Mouse (Mus musculus) heart, postnatal 25 days (tissue): Measurements from ENCODE around the gene Nedd4. TPM values are rescaled to one million over a fixed set of nuclear protein-coding genes. Genes with fewer than 3 reads are reported as not detected.

Experiments
- DNase-seq: peaks from one replicate; pipeline ENCODE4 v3.0.0; 2022; ENCODE audit warnings: low spot score
- intact Hi-C: fragments of 180-260 bp; cut with DNase I; formaldehyde crosslinking; loops from one replicate; pipeline ENCODE4 v1.15.1; 2025
- total RNA-seq, 2 experiments: library from RNA; stranded (reverse); gene quantifications; 2 replicates each; pipeline ENCODE4 v1.2.3; 2021

The Nedd4 gene
- total RNA-seq, 2 experiments from 2014 or later: 337 to 377 TPM

DNA sequence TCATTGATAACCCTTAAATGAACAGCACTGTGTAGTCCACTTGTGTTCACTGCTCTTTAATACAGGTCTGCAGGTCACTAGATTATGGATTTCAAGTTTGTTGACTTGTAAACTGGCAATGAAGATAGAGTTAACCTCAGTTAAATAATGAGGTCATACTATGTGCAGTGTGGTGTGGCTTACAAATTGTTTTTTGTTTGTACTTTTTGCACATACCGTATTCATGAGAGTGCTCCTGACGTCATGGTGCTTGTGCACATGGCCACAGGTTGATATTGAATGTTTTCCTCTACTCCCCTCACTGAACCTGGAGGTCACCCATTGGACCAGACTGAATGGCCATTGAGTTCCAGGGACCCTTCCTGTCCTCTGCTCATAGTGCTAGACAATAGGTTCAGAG is 43.1 kb downstream of the Nedd4 start:
- intact Hi-C loops: no loop called here

DNA sequence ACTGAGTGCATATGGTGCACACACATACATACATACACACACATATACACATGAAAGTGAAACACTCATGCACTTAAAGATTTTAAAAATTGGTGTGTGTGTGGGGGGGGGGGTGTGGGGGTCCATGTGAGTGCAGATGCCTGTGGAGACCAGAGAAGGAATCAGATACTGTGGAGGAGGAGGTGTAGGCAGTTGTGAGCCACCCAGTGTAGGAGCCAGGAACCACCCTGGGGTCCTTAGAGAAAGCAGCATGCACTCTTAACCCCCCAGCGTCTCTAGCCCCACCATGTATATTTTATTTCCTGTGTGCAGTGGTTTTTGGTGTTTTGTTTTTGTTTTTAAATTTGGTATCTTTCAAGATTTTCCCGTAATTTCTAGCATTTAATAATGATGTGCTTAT is 45.9 kb downstream of the Nedd4 start:
- DNase-seq: no peak
- intact Hi-C loops: no loop called here

More for the DNA sequence above, 43.1 kb downstream of the Nedd4 start:
- no peak for DNase-seq

DNA sequence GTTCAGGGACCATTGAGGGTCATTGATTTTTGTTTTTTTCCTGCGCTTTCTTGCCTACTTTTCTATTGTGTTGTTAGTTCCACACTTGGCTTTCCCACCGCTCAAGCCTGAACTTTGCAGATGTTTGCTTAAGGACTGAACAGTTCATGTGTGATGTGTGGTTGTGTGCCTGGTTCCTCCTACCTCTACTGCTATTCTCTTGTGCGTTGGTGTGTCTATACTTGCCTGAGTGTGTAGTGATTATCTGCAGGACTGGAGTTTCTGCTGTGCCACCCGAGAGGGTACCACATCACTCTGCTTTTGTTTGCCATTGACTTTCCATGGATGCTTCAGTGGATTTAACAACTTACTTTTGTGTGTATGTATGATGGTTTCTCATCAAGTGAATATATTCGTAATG is 46.5 kb downstream of the Nedd4 start:
- no peak for DNase-seq
- intact Hi-C loops: no loop called here

DNA sequence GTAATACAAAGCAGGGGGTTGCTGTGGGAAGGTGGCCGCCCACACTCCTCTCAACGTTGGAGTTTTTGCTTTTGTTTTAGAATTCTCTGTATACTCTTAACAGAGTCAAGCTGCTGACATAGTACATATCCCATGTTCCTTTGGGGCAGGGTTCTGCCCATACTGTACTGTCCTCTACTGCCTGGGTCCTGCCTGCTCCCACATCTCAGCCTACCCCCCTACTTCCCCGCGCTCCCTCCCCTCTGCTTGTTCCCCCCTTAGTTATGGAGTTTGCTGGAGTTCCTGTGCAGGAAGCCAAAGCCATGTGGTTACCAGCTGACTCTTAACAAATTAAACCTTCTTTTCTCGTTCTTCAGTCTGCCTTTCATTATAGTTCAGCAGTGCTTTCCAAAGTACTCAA is 47.9 kb downstream of the Nedd4 start:
- DNase-seq: no peak
- intact Hi-C loops: no loop called here

DNA sequence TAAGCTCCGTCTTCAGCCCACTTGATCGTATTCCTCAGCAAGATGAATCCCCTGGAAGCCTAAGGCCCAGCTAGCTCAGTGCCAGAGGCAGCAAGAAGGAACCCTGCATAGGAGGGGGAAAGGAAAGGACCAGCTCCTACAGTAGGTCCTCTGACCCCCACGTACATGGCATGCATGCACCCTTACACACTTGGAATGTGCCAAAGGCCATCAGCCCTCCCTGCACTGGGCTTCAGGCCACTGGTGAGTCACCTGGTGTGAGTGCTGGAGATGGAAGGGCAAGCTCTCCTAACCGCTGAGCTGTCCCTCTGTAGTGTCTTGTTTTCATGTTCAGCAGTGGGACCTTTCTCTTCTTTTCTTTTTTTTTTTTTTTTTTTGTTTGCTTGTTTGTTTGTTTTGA is 52.8 kb downstream of the Nedd4 start:
- intact Hi-C loops: no loop called here
- peak; percentile 26 for DNase-seq

DNA sequence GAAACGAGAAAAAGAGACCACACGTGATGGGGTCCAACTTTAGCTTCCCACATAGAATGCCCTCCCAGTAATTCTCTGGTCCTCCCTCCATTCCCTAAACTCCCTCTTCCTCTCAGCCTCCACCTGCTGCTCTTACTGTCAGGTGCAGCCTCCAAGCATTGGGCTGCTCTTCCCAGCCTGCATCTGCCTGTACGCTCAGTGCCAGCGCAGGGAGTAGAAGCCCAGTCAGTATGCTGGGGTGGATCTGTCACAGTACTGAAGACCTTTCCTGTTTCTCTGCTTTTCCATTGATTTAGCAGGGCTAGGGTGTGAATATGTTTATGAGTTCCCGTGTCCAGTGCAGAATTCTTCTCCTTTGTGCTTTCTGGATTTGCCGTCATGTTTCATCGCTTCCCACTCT is 54.1 kb downstream of the Nedd4 start:
- intact Hi-C loops: no loop called here
- DNase-seq: no peak

DNA sequence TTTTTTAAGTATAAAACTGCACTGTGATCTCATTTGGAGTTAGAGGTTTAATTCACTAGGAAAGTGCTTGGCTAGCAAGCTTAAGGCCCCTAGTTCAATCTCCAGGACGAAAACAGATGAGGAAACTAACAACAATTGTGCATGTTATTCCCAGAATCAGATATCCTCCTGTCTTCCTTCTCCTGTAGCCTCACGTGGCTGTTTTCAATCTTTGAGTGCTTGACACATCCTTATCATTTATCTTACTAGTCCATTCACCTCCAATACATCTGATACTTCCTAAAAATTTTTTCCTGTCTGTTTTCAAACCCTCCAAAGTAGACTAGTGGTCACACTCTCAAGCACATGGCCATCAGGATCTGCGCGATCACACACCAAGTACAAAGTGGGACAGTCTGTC is 57.0 kb downstream of the Nedd4 start:
- intact Hi-C loops: no loop called here
- DNase-seq: no peak

DNA sequence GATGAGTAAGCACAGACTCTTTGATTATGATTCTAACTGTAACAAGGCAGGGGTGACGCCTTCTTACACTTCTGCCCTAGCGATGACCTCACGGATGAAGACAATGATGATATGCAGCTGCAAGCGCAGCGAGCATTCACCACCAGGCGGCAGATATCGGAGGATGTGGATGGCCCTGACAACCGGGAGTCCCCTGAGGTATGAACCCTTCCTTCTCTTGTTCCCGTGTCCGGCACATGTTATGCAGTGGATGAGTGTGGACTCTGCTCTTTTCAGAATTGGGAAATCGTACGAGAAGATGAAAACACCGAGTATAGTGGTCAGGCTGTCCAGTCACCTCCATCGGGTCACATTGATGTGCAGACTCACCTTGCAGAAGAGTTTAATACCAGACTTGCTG is 59.1 kb downstream of the Nedd4 start:
- intact Hi-C loops: no loop called here
- no peak for DNase-seq

DNA sequence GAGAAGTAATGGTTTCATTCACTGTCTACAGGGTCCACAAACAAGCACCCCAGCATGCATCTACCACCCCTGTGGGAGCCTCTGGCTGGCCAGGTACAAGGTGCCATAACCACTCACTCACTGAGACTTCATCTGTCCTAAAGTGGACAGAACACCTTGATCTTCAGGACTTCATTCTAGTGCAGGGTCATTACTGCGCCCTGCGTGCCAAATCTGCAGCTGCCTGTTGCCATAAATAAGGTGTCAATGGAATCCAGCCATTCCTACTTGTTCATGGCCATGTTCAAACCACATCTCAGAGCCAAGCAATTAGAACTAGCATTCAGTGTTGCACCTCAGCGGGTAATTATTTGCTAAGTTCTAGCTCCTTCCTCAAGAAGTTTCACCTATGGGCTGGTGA is 60.5 kb downstream of the Nedd4 start:
- intact Hi-C loops: no loop called here
- no peak for DNase-seq

DNA sequence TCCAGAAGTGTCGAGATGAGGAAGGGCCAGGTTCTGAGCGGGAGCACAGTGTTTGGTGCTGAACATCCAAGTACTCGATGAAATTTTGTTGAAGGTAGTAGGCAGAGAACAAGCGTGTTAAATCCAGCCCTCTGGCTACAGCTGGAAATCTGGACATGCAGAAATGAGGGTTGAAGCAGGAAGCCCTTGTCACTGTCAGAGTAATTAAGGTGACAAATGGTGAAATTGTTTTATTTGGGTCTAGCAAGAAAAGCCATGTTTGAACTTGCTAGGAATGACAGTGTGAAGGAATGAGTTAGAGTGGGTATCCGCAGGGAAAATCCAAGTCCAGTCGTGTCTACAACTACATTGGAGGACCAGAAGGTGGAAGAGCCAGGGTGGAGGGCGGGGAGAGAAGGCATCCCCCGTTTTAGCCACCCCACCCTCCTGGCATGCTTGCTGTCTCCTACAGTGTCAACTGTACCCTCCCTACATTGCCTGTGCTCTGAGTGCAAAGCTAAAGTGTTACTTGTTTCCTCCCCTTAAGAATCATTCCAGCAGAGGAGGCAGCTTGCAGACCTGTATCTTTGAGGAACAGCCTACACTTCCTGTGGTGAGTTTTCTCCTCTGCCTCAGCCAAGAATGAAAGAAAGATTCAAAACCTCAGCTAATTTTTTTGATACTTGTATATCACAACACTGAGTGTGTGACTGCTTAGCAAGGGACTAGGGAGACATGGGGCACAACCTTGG is 62.5 kb downstream of the Nedd4 start:
- no peak for DNase-seq
- intact Hi-C loops: no loop called here

DNA sequence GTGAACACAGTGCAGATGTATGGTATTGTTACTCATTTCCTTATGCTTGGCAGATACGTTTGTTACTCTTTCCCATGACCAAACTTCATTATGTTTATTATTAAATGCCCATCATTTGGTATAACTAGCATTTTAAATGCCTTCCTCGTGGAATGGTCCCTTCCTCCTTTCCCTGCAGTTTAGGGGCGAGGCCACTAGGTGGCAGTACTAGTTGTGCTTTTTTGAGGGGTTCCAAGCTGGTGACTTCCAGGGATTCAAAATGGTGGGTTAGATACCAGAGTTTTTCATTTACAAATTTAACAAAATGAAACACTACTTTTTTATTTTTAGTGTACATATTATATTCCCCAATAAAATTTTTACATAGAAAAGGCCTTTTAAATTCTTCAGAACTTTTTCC is 71.8 kb downstream of the Nedd4 start:
- DNase-seq: no peak
- intact Hi-C loops: no loop called here

DNA sequence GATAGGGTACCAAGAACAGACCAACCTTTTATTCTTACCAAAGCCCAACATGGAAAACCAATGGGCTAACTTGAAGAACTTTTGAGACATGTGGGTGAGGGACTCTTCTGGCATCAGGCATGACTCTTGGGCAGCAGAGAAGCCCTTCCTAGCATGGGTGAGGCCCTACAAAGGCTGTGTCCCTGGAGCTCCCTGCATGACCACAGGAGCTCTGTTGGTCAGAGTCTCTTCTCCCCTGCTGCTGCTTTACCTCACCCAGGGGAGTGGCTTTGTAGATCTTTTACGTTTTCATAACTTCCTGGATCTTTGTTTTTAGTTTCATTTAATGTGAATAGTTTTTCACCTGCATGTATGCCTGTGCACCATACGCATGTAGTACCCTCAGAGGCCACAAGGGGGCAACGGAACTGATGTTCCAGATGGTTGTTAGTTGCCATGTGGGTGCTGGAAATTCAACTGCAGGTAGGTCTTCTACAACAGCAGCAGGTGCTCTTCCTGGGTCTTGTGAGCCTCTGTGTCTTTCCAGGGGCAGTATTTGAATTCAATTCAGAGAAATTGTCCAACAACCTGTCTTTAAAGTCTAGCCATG is 73.8 kb downstream of the Nedd4 start:
- intact Hi-C loops: loop anchor here (1.0 kb wide), 1 partner anchor 148 kb away; no protein-coding TSS in a partner anchor
- no peak for DNase-seq

DNA sequence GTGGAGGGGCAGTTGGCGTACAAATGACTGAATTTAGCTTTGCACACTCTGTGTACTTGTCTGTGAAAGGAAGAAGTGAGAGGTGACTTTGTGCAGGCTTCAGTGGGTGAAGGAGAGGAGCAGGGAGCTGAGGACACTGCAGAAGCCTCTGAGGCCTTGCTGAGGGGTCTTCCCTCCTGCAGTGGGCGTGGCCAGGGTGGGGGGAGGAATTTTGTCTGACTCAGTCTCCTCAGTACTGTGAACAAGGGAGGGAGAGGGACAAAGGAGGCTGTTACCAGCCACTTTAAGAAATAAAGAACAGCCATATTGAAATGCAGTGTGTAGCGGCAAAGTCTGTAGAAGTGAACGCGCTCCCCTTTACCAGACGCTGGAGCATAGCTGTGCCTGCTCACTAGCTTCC is 79.1 kb downstream of the Nedd4 start:
- intact Hi-C loops: no loop called here
- DNase-seq: no peak

DNA sequence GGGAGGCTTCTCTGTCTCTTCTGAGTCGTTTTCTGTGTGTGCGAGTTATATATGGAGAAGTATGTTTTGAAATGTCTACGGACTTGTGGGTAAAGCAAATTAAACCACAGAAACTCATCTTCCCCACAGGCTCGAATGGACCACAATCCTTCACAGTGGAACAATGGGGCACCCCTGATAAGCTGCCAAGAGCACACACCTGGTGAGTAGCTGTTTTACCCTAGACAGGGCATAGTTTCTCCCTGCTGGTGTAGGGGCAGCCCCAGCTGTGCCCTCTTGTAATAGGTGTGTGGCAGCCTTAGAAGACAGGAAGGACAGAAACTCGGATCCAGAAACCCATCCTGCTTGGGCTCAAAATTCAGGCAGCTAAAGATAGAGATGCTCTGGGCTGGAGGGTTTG is 84.1 kb downstream of the Nedd4 start:
- intact Hi-C loops: no loop called here
- DNase-seq: no peak

DNA sequence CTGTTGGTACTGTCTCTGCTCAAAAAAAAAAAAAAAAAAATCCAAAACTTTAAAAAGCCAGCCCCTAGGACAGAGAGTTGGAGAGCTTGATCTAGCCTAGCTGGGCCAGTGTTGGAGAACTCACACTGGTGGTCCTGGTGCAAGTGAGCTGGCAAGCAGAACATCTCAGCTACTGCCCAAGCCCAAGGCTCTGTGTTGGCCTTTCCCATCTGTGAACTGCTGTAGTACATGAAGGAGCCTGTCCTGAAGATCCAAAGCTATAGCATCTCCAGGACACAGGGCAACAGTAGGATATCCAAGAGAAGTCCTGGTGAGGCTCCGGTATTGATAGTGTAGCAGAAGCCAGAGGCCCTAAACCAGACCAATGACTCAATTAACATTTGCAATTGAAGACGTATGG is 88.1 kb downstream of the Nedd4 start:
- intact Hi-C loops: no loop called here
- no peak for DNase-seq

DNA sequence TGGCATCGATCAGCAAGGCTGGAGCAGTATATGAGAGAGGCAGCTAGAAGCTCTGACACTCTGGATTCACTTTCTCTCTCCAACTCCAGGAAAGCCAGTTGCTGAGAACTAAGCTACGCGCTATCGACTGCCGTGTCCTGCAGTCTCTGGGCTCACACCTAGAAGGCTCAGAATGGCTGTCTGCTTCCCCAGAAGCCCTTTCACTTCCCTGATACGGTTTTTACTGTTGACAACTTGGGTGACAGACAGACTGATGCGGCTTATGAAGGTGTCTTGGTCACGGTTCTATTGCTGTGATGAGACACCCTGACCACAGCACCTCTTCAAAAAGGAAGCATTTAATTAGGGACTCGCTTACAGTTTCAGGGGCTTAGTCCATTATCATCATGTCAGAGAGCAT is 90.5 kb downstream of the Nedd4 start:
- no peak for DNase-seq
- intact Hi-C loops: no loop called here

DNA sequence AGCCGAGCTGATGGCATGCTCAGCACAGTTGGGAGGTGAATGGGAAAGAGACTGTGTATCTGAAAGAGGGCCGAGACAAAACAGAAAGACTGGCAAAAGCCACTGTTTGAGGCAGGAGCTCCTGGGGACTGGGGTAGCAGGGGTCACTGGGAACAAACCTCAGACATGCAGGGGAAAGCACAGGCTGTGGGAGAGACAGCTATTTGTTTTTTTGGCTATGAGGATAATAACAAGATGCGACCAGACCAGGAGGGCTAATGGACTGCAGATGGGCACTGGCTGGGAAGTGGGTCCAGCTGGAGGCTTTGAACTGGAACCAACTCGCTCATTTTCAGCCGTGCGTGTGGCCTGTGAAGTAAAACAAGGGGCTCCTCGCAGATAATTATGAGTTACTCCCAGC is 91.6 kb downstream of the Nedd4 start:
- intact Hi-C loops: no loop called here
- DNase-seq: no peak

DNA sequence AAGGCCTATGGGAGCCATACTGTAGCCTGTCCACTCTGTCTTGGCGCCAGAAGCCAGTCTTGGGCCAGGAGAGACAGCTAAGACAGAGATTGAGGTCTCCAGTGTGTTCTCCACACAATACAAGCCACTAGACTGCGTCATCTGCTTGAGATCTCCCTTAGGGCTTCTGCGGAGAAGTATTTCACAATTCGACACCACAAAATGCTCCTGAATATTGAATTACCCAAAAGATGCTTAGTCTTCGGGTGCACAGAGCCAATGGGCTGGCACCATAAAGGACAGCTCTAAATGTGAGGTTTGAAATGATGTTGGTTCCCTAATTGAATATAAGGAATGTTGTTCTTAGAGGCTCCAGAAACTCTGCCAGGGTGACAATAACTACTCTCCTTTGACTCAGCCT is 95.0 kb downstream of the Nedd4 start:
- intact Hi-C loops: no loop called here
- DNase-seq: no peak

DNA sequence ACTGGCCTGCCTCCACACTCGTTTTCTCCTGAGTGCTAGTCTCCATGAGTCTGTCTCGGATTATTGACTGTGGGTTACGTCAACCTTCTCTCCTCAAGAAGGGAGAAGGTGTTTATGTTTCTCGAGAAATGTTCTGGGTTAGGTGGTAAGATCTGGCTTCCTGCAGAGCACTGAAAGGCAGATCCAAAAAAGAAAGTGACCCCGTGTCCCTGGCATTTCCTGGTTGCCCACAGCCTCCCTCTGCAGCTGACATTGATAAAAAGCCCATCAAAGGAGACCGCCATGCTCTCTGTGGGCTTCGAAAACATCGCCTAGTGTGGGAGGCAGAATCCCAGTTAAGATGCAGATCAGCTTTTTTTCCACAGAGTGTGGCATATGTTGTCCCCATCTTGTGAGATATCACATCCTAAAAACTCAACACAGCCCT is 96.6 kb downstream of the Nedd4 start:
- intact Hi-C loops: no loop called here

DNA sequence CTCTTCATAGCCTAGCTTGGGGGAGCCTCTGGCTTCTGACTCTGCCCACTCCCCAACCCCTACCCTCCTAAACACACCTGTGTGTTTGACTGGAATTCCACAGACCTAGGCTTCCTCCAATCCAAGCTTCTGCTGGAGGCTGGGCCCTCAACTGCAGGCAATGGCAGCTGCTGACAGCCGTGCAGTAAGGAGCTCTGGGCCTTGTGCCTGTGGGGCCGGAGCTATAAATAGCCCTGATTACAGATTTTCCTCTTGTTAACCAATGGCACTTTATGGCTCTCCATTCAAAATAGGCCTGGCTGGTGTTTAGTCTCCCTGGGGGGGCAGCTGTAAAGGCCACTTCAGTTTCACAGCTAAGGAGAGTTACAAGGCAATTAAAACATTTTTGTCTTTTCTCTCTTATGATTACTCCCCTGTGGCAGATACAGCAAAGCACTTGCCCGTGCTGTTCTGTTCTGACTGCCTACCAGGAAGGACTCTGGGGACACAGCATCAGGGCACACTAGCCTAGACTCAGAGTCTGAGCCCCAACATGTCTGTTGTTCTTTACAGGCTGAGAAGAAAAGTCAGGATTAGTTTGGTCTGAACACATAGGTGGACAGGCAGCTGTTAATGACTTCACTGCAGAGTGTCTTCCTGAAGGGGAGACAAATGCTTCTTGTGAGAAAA is 101.0 kb downstream of the Nedd4 start:
- DNase-seq: peak; percentile 31
- intact Hi-C loops: loop anchor here (10.0 kb wide), 1 partner anchor 332 kb away; no protein-coding TSS in a partner anchor

More for the DNA sequence above, 96.6 kb downstream of the Nedd4 start:
- no peak for DNase-seq

DNA sequence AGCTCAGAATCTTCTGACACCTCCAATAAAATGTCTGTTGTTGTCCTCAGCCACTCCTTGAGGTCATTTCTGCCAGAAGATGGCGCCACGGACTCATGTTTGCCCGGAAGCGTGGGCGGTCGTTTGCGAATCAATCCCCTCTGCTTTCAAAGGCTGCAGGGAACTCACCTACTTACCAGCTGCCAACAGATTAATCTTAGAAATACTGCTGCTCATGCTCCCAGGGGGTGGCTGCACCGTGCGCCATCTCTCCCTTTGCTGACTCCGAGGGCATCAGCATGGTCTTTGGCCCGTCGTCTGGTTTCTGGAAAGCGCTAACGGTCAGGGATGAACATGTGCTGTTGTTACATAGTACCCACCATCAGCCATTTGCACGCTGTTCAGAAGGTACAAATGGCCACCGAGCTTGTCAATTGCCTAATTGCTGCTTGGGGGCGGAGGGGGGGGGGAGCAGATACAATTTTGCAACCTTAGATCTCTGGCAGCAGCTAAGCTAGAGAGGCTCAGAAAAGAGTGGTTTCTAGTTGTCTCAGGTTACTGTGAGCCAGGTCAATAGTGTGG is 104.7 kb downstream of the Nedd4 start:
- intact Hi-C loops: loop anchor here (1.0 to 10.0 kb wide), 3 partner anchors 40 to 328 kb away; partner anchors contain the start of gene Prtg
- peak; percentile 59 for DNase-seq
